In genomic region chr15:97798134-97798533, GRCm38 (mm10) we compare ENCODE assay signal across 12 mouse cellular contexts. TPM values are rescaled to one million over a fixed set of nuclear protein-coding genes. Genes with fewer than 3 reads are reported as not detected.
DNase-seq lines count a peak whose midpoint lies in the region; ATAC-seq and TF ChIP-seq lines count a peak whose summit lies in the region.
"Had no signal": no experiment of that assay in that cellular context is flagged by ENCODE, and none has a peak within 500 bp of the region (broad histone marks: within the 10 kb centered on the region; RNA-seq: fewer than 3 reads in every experiment).

No protein-coding gene starts in this region.

- H3K4me2 ChIP-seq in hindbrain, postnatal 0 days (ENCODE audit: low read depth, low read length) = peak overlapping the region; percentile 23; the same call in 1 of the 2 replicates
- peak overlapping the region; percentile 27 for H3K4me2 ChIP-seq in midbrain, embryonic 16.5 days (ENCODE audit: low read length)
- H3K4me2 ChIP-seq: limb, embryonic 15.5 days had no signal

- peaks cover 89% of the 10 kb centered on the region for H3K36me3 ChIP-seq in heart, embryonic 10.5 days
- H3K36me3 ChIP-seq in hindbrain, postnatal 0 days (ENCODE audit: insufficient read depth, low read length) = peaks cover 20% of the 10 kb centered on the region; the same call in 1 of the 2 replicates
- peaks cover 30% of the 10 kb centered on the region for H3K36me3 ChIP-seq in midbrain, embryonic 16.5 days (ENCODE audit: control insufficient read depth, insufficient read depth, low read length)

- H3K27me3 ChIP-seq in heart, embryonic 10.5 days (ENCODE audit: insufficient read depth, poor library complexity, severe bottlenecking) = peaks cover 3% of the 10 kb centered on the region; the same call in 1 of the 2 replicates
- H3K27me3 ChIP-seq in hindbrain, postnatal 0 days (ENCODE audit: insufficient read depth, low read length) = no peaks in the 10 kb centered on the region
- H3K27me3 ChIP-seq in midbrain, embryonic 16.5 days (ENCODE audit: control insufficient read depth, insufficient read depth, low read depth, low read length) = no peaks in the 10 kb centered on the region
- H3K27me3 ChIP-seq: limb, embryonic 15.5 days had no signal

- peak; percentile 72 for ATAC-seq in hindbrain, postnatal 0 days
- ATAC-seq in midbrain, embryonic 16.5 days = peak; percentile 83
- ATAC-seq: activated CD4-positive, CD25-positive, alpha-beta regulatory T cell, adult 4 months had no signal

- 42% methylated on average over 17 of the region's 17 CpGs for WGBS in heart, embryonic 10.5 days
- 20% methylated on average over 17 of the region's 17 CpGs for WGBS in hindbrain, postnatal 0 days
- WGBS in midbrain, embryonic 16.5 days = 14% methylated on average over 17 of the region's 17 CpGs

- H3K9ac ChIP-seq in hindbrain, postnatal 0 days (replicated peaks; ENCODE audit: low read length) = 0 out of 2 replicates have a peak overlapping the region, but pooled peaks have one; percentile 24
- H3K9ac ChIP-seq in midbrain, embryonic 16.5 days (ENCODE audit: low read depth, low read length) = no peak overlapping the region; the same call in 1 of the 2 replicates
- H3K9ac ChIP-seq: limb, embryonic 15.5 days had no signal

- H3K9me3 ChIP-seq in heart, embryonic 10.5 days = no peaks in the 10 kb centered on the region
- H3K9me3 ChIP-seq in hindbrain, postnatal 0 days (ENCODE audit: low read length) = no peaks in the 10 kb centered on the region
- no peaks in the 10 kb centered on the region for H3K9me3 ChIP-seq in midbrain, embryonic 16.5 days (replicated peaks; ENCODE audit: control insufficient read depth, low read length, poor library complexity, severe bottlenecking)
- H3K9me3 ChIP-seq: limb, embryonic 15.5 days had no signal

- DNase-seq in heart, embryonic 10.5 days (ENCODE audit: low spot score) = peak; percentile 91
- DNase-seq in heart, postnatal 14 days = no peak
- peak; percentile 72 for DNase-seq in embryo, embryonic 11 days
- DNase-seq in hindbrain, postnatal 0 days (ENCODE audit: low spot score) = peak; percentile 75
- DNase-seq in gastrocnemius, adult 8-10 months (ENCODE audit: low spot score in 2 of 2) = no peak
- DNase-seq in kidney, postnatal 25 days = no peak
- DNase-seq in lung, postnatal 14 days = no peak
- DNase-seq: cerebellum, adult 2 months had no signal

- intact Hi-C loops in heart, postnatal 14 days (cut with DNase I) = no loop called here

- no peak overlapping the region; the same call in 1 of the 2 replicates for H3K27ac ChIP-seq in heart, embryonic 10.5 days
- H3K27ac ChIP-seq in hindbrain, postnatal 0 days = peak overlapping the region; percentile 45
- H3K27ac ChIP-seq in midbrain, embryonic 16.5 days (ENCODE audit: low read length) = peak overlapping the region; percentile 74
- H3K27ac ChIP-seq: limb, embryonic 15.5 days had no signal

- H3K4me3 ChIP-seq in heart, embryonic 10.5 days = no peak overlapping the region
- H3K4me3 ChIP-seq in hindbrain, postnatal 0 days (ENCODE audit: low read length) = no peak overlapping the region
- H3K4me3 ChIP-seq in midbrain, embryonic 16.5 days (ENCODE audit: low read depth, low read length) = no peak overlapping the region
- H3K4me3 ChIP-seq: limb, embryonic 15.5 days; myocyte had no signal

- peaks cover 37% of the 10 kb centered on the region for H3K4me1 ChIP-seq in heart, embryonic 10.5 days
- peaks cover 15% of the 10 kb centered on the region; the same call in 1 of the 2 replicates for H3K4me1 ChIP-seq in hindbrain, postnatal 0 days (ENCODE audit: insufficient read depth, low read length)
- peaks cover 23% of the 10 kb centered on the region for H3K4me1 ChIP-seq in midbrain, embryonic 16.5 days (ENCODE audit: control insufficient read depth, insufficient read depth, low read length)

- TF ChIP-seq CTCF in hindbrain, postnatal 0 days (IDR thresholded peaks at IDR 0.05; ENCODE audit: low read depth) = no peak

RNA-seq across cellular contexts. Expression of gene Slc48a1, which starts 19.8 kb away (rescaled TPM):
- 32.1 and 41.1 TPM in 2 replicates for polyA plus RNA-seq in heart, embryonic 10.5 days (2016; fragmentation: Nextera tagmentation; extraction: Ambion mirVana)
- 10 to 100 TPM; 78.3 to 78.9 TPM for total RNA-seq in heart, postnatal 14 days (2021)
- 84.4 and 89.3 TPM in 2 replicates for total RNA-seq in hindbrain, postnatal 0 days (2014; rRNA removed)
- 140 and 152 TPM in 2 replicates for polyA plus RNA-seq in hindbrain, postnatal 0 days (2015; fragmentation: Nextera tagmentation; extraction: Ambion mirVana)
- polyA plus RNA-seq in midbrain, embryonic 16.5 days (2015; fragmentation: Nextera tagmentation; extraction: Ambion mirVana) = 92.1 and 100 TPM in 2 replicates
- 10 to 100 TPM; 40.0 to 52.7 (median 47.3) TPM for total RNA-seq in gastrocnemius, adult 8-10 months (2022)

RNA-seq across cellular contexts. Expression of gene Rapgef3, which starts 30.4 kb away (rescaled TPM):
- polyA plus RNA-seq in heart, embryonic 10.5 days (2016; fragmentation: Nextera tagmentation; extraction: Ambion mirVana) = 10.2 and 13.4 TPM in 2 replicates
- total RNA-seq in heart, postnatal 14 days (2021) = 10 to 100 TPM; 32.7 to 34.3 TPM
- 26.4 and 41.9 TPM in 2 replicates for total RNA-seq in hindbrain, postnatal 0 days (2014; rRNA removed)
- polyA plus RNA-seq in hindbrain, postnatal 0 days (2015; fragmentation: Nextera tagmentation; extraction: Ambion mirVana) = 10.3 and 12.2 TPM in 2 replicates
- polyA plus RNA-seq in midbrain, embryonic 16.5 days (2015; fragmentation: Nextera tagmentation; extraction: Ambion mirVana) = 19.7 and 21.3 TPM in 2 replicates
- total RNA-seq in gastrocnemius, adult 8-10 months (2022) = 1 to 10 TPM; 5.1 to 6.3 (median 5.5) TPM
- polyA plus RNA-seq: activated CD4-positive, CD25-positive, alpha-beta regulatory T cell, adult 4 months had no signal

RNA-seq across cellular contexts. Expression of gene Hdac7, which starts 46.2 kb away (rescaled TPM):
- polyA plus RNA-seq in heart, embryonic 10.5 days (2016; fragmentation: Nextera tagmentation; extraction: Ambion mirVana) = 23.4 and 26.7 TPM in 2 replicates
- 10 to 100 TPM; 45.9 to 52.5 TPM for total RNA-seq in heart, postnatal 14 days (2021)
- 23.6 and 28.6 TPM in 2 replicates for total RNA-seq in hindbrain, postnatal 0 days (2014; rRNA removed)
- polyA plus RNA-seq in hindbrain, postnatal 0 days (2015; fragmentation: Nextera tagmentation; extraction: Ambion mirVana) = 21.7 and 23.7 TPM in 2 replicates
- 28.6 and 31.5 TPM in 2 replicates for polyA plus RNA-seq in midbrain, embryonic 16.5 days (2015; fragmentation: Nextera tagmentation; extraction: Ambion mirVana)
- total RNA-seq in gastrocnemius, adult 8-10 months (2022) = 1 to 10 TPM; 5.8 to 9.6 (median 9.3) TPM

Comparison
In these comparisons a context has a peak if more than half of its experiments do, and no peak if none do; other contexts are left out.
1. DNase-seq: peak in heart, embryonic 10.5 days (single experiment), embryo, embryonic 11 days (single experiment) and hindbrain, postnatal 0 days (single experiment); none in heart, postnatal 14 days (0 of 2), gastrocnemius, adult 8-10 months (0 of 2), kidney, postnatal 25 days (0 of 2) and lung, postnatal 14 days (single experiment).